Mouse (Mus musculus) olfactory bulb, adult 2 months (tissue): Measurements from ENCODE around the gene Synm.

Source experiments
- CTCF ChIP-seq: fragments of 200-500 bp; IDR thresholded peaks from 2 replicates; pipeline ENCODE4 v1.5.1; 2012; ENCODE audit warnings: low read depth, mild to moderate bottlenecking, low read length, moderate library complexity; ENCODE audit not compliant: insufficient read depth
- POLR2A ChIP-seq: fragments of 200-500 bp; IDR thresholded peaks from 2 replicates; pipeline ENCODE4 v1.6.1; 2012; ENCODE audit warnings: mild to moderate bottlenecking, low read depth, low read length, moderate library complexity; ENCODE audit not compliant: insufficient read depth

GRCm38 (mm10) chr7:67756636-67757035 is 2.9 kb downstream of the Synm start:
- TF ChIP-seq POLR2A (no peak), CTCF (no peak)
